Mouse (Mus musculus) spleen, adult 2 months (tissue): ENCODE results near the gene Ces2b.

ENCODE experiments used
- CTCF ChIP-seq: fragments of 200-500 bp; IDR thresholded peaks from 2 replicates; pipeline ENCODE4 v1.5.1; 2011; ENCODE audit warnings: mild to moderate bottlenecking, inconsistent platforms; ENCODE audit not compliant: insufficient read depth, insufficient read length, insufficient replicate concordance; ENCODE audit errors: extremely low read depth
- POLR2A ChIP-seq: fragments of 200-500 bp; IDR thresholded peaks from 2 replicates; pipeline ENCODE4 v1.6.1; 2011; ENCODE audit warnings: low read depth, low read length, inconsistent platforms

DNA sequence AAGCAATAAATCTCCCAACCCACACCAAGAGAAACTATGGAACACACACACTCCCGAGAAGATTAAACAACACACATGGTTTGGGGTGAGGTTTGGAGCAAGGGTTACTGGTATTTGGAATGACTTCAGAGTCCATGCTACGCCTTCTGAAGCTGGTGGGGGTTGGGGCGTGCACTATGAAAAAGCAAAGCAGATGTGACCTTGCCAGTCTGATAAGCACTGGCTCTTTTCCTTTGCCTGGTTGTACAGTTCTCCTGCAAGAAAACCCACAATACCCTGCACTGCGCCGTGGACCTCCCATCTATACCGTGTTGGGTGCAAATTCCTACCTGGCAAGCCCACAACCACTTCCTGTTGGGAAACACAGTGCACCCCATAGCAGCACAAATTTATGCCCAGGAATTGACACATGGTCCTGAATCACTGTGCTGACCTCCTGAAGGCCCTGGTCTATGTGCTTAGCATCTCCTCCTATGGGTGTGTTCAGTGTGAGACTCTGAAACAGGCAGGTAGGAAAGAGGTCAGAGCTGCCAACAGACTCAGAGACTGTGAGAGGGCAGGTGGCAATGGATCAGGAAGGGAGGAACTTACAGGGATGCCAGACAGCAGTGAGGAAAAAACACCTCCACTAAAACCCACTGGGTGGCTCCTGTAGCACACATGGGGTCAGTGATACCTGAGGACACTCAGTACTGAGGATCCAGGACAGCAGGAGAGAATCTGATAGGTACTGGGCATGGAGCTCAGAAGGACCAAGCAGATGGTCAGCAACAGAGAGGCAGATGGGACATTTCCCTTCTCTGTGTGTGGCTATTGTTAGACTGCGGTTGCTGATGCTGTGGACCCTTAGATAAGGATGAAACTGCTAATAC lies 22.6 kb upstream of the Ces2b start:
- TF ChIP-seq CTCF: no peak
- no peak for TF ChIP-seq POLR2A
